Comparison of ENCODE assay signal across 8 mouse cellular contexts in genomic region chr14:34312339-34313048, GRCm38 (mm10). TPM values are rescaled to one million over a fixed set of nuclear protein-coding genes. Genes with fewer than 3 reads are reported as not detected.
DNase-seq lines count a peak whose midpoint lies in the region; ATAC-seq and TF ChIP-seq lines count a peak whose summit lies in the region.

No protein-coding gene starts in this region.

- DNase-seq in layer of hippocampus, adult 2 months (ENCODE audit: low spot score in 2 of 2), result no peak
- DNase-seq in layer of hippocampus, postnatal 36 days, result no peak
- peak; percentile 33 to 54 for DNase-seq in kidney, postnatal 25 days
- DNase-seq in testis, postnatal 14 days (ENCODE audit: low spot score), result no peak
- no peak for DNase-seq in cerebellum, postnatal 10 days
- no peak for DNase-seq in cerebellum, adult 8-10 months

- peaks cover 3% of the 10 kb centered on the region; the same call in 1 of the 2 replicates for H3K4me1 ChIP-seq in embryonic fibroblast, embryonic 13.5 days (ENCODE audit: control insufficient read depth, insufficient read depth, low read length)
- peaks cover 36% of the 10 kb centered on the region for H3K4me1 ChIP-seq in neural tube, embryonic 15.5 days

- 7% methylated on average over 6 of the region's 6 CpGs for WGBS in neural tube, embryonic 15.5 days

- peak overlapping the region; percentile 96 for H3K9ac ChIP-seq in neural tube, embryonic 15.5 days (replicated peaks)

- peak overlapping the region; percentile 95 for H3K4me3 ChIP-seq in layer of hippocampus, adult 2 months
- peak overlapping the region; percentile 99 for H3K4me3 ChIP-seq in embryonic fibroblast, embryonic 13.5 days (ENCODE audit: insufficient read depth, low read length)
- peak overlapping the region; percentile 97 for H3K4me3 ChIP-seq in neural tube, embryonic 15.5 days (replicated peaks)

- ATAC-seq in neural tube, embryonic 15.5 days (ENCODE audit: low FRiP score), result no peak

- no peaks in the 10 kb centered on the region for H3K9me3 ChIP-seq in neural tube, embryonic 15.5 days (replicated peaks)

- H3K27ac ChIP-seq in layer of hippocampus, adult 2 months, result peak overlapping the region; percentile 95
- no peak overlapping the region for H3K27ac ChIP-seq in embryonic fibroblast, embryonic 13.5 days (ENCODE audit: insufficient read depth, low read length)
- no peak overlapping the region; the same call in 1 of the 2 replicates for H3K27ac ChIP-seq in neural tube, embryonic 15.5 days (replicated peaks)

- no peaks in the 10 kb centered on the region for H3K27me3 ChIP-seq in neural tube, embryonic 15.5 days (replicated peaks)

- 0 out of 2 replicates have a peak, but pooled peaks cover 4% of the 10 kb centered on the region for H3K36me3 ChIP-seq in neural tube, embryonic 15.5 days

- TF ChIP-seq POLR2A in embryonic fibroblast, embryonic 13.5 days (IDR thresholded peaks at IDR 0.05; ENCODE audit: low read depth, low read length), result no peak

- peak overlapping the region; percentile 77 for H3K4me2 ChIP-seq in neural tube, embryonic 15.5 days

- TF ChIP-seq CTCF in layer of hippocampus, adult 2 months (conservative IDR thresholded peaks at IDR 0.05), result no peak
- TF ChIP-seq CTCF in embryonic fibroblast, embryonic 13.5 days (IDR thresholded peaks at IDR 0.05; ENCODE audit: borderline replicate concordance, insufficient read depth, low read length), result no peak

RNA-seq across cellular contexts. Expression of gene Glud1, which starts 2.0 kb away (rescaled TPM):
- 100 to 1,000 TPM; 316 to 317 TPM for total RNA-seq in layer of hippocampus, adult 2 months (2021)
- total RNA-seq in layer of hippocampus, postnatal 36 days (2021), result 100 to 1,000 TPM; 309 to 341 TPM
- polyA plus RNA-seq in embryonic fibroblast, embryonic 13.5 days (2011; ENCODE audit: insufficient read length, low read depth, missing spikeins), result 159 and 181 TPM in 2 replicates
- 129 and 134 TPM in 2 replicates for polyA plus RNA-seq in neural tube, embryonic 15.5 days (2015; fragmentation: Nextera tagmentation; extraction: Ambion mirVana)

RNA-seq across cellular contexts. Expression of gene Shld2, which starts 2.2 kb away (rescaled TPM):
- total RNA-seq in layer of hippocampus, adult 2 months (2021), result 10 to 100 TPM; 13.0 to 15.5 TPM
- total RNA-seq in layer of hippocampus, postnatal 36 days (2021), result 10 to 100 TPM; 12.5 to 13.5 TPM
- polyA plus RNA-seq in embryonic fibroblast, embryonic 13.5 days (2011; ENCODE audit: insufficient read length, low read depth, missing spikeins), result 7.4 and 10.1 TPM in 2 replicates
- 5.4 and 7.0 TPM in 2 replicates for polyA plus RNA-seq in neural tube, embryonic 15.5 days (2015; fragmentation: Nextera tagmentation; extraction: Ambion mirVana)

RNA-seq across cellular contexts. Expression of gene Fam25c, which starts 42.7 kb away (rescaled TPM):
- not detected for total RNA-seq in layer of hippocampus, adult 2 months (2021)
- not detected for total RNA-seq in layer of hippocampus, postnatal 36 days (2021)
- not detected in 2 replicates for polyA plus RNA-seq in embryonic fibroblast, embryonic 13.5 days (2011; ENCODE audit: insufficient read length, low read depth, missing spikeins)
- 0.72 TPM in 1 of 2 replicates, not detected in the other for polyA plus RNA-seq in neural tube, embryonic 15.5 days (2015; fragmentation: Nextera tagmentation; extraction: Ambion mirVana)

Comparison
In these comparisons a context has a peak if more than half of its experiments do, and no peak if none do; other contexts are left out.
1. DNase-seq: peak in kidney, postnatal 25 days (2 of 2); none in layer of hippocampus, adult 2 months (0 of 2), layer of hippocampus, postnatal 36 days (0 of 2), testis, postnatal 14 days (single experiment), cerebellum, postnatal 10 days (0 of 2) and cerebellum, adult 8-10 months (single experiment).
2. Peak in every context shown above with its lines, with median percentiles within 50 percentile points of each other: H3K4me3 ChIP-seq.